Mouse (Mus musculus) c-Kit-negative CD71-positive TER-119-positive erythroid progenitor cells, embryonic 14.5 days (primary cell): Measurements from ENCODE around the gene Klra10.
"Not testable (repeated sequence)": the region's sequence is repeated elsewhere in the genome, so short reads cannot be mapped to it uniquely, and the experiment has no call there.

Experiments
- DNase-seq: peaks from one replicate; pipeline ENCODE4 v3.0.0-alpha.2; 2013; ENCODE audit warnings: low read depth, low spot score

Klra10 gene

DNA sequence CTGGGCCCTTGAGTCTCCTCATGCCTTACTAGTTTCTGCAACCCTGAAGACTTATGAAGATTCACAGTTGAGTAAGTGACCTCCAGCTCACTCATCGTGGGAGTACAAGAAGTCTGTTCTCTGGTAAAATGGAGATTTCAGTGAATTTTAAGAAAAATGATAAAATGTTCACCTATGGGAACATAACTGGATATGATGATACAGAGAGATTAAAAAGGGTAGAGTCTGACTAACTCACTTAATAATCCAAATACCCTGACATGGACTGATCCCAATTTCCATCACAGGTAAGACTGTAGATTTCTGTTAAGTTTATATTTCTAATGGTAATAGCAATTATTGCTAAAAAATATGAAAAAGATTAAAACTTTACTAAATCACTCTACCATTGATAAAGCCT lies at the start of gene Klra10:
TSS of gene Klra10 (minus strand) at position 101 of the 400 bp plus-strand sequence.
- DNase-seq: not testable (repeated sequence)

DNA sequence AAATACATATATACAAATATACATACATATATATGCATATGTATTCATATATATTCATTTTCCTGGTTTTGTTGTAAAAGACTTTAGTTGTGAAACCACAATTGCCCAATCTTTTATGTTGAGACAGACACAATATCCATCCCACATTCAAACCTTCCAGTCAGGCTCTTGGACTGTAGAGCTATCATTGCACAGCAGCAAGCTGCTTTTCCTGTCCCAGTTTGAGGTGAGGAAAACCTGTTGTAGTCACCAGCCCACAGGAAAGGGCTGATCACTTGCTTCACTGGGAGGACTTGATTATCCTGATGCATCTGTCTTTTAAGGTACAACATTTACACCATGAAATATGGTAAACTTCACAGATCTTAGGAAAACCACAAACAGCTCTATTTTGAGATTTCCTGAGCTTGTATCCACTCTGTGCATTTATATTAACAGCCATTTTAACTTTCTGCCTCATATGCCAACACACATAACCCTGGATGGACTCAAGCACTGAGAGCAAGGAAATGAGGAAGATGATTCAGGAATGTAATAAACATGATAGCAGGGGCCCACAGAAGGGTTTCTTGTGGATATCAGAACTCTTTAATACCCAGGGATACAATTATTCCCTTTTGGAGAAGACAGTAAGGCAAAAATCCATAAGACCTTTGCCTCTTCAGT lies 6.4 kb upstream of the Klra10 start:
- no peak for DNase-seq

DNA sequence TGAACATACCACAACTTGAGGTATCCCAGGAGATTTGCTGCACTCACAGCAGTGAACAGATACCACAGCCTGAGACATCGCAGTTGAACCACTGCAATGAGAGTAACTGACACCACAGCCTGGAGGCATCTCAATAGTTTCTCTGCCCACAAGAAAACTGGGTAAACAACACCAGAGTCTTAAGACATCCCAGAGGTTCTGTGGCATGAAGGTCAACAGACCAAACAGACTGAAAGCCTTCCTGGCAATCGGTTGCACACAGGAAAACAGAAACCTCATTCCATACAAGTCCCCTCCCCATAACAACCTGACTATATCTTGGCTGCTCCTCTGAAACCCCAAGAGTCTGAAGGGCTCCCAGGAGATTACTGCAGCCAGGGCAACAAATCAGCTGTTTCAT lies 26.4 kb downstream of the Klra10 start:
- DNase-seq: no peak

DNA sequence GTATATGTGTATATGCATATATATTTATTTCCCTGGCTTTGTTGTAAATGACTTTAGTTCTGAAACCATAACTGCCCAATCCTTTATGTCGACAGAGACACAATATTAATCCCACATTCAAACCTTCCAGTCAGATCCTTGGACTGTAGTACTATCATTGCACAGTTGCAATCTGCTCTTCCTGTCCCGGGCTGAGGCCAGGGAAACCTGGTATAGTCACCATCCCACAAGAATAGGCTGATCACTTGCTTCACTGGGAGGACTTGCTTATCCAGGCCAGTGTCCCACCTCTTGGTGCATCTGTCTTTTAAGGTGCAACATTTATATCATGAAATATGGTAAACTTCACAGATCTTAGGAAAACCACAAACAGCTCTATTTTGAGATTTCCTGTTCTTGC lies 44.2 kb downstream of the Klra10 start:
- no peak for DNase-seq

DNA sequence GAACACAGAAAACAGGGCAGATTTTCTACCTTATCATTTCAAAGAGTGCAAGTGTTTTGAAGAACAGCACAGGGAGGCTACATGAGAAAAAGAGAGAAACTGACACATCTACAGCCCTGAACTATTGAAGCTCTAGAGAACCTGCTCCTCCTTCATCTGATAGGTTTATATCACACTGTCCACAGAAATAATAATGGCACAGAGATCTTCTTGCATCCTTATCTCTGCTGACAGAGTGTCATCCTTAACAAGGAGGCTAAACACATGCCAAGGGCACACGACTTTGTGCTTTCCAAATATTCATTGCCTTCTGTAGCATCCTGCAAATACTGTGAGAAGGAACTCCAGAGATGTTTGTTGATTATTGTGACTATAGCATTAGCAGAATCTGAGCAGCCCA lies 45.1 kb downstream of the Klra10 start:
- no peak for DNase-seq

DNA sequence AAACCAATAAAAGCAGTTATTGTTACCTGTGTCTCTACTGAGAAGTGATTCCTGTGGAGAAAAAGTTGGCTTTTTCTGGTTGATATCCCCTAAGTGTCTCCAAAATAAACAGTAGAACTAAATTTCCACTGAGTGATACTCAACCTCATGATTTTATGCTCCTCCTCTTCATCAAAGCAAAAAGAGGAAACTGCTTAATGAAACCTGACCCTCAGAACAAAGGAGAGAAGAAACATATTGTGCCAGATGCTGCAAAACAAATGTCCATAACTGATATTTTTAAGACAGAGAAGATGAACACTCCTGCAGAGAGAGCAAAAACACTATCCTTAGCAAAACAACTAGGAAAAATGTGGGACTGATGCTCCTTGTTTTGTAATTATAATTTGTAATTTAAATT lies 48.5 kb downstream of the Klra10 start, which contains the start of gene Klra7:
TSS of gene Klra7 (minus strand) at position 101 of the 400 bp plus-strand sequence.
- DNase-seq: no peak
